Mouse (Mus musculus): Measurements from ENCODE around the gene Slc23a3. TPM values are rescaled to one million over a fixed set of nuclear protein-coding genes. Genes with fewer than 3 reads are reported as not detected.

The Slc23a3 gene
- polyA plus RNA-seq, 1 experiment from 2014 or later: 2.2 TPM

GRCm38 (mm10) chr1:75179334-75180104 lies 45.8 kb upstream of the Slc23a3 start:
- peak; percentile 61 for DNase-seq (ENCODE audit: low spot score)
- peak; percentile 48 for ATAC-seq (ENCODE audit: low FRiP score, low TSS enrichment)
- TF ChIP-seq EP300 (optimal IDR thresholded peaks at IDR 0.05) (no peak), CTCF (IDR thresholded peaks at IDR 0.05; ENCODE audit: low read depth) (no peak)
- peak overlapping the region; percentile 81 for H3K27ac ChIP-seq (replicated peaks)
- H3K4me2 ChIP-seq (replicated peaks; ENCODE audit: low read depth): peak overlapping the region; percentile 92
- peak overlapping the region; percentile 62 for H3K4me3 ChIP-seq (ENCODE audit: low read depth, low read length)
- H3K27me3 ChIP-seq (ENCODE audit: control insufficient read depth, insufficient read depth, low read length): no peaks in the 10 kb centered on the region
- peaks cover 11% of the 10 kb centered on the region; the same call in 1 of the 2 replicates for H3K36me3 ChIP-seq (ENCODE audit: control insufficient read depth, insufficient read depth, low read length)
- peaks cover 7% of the 10 kb centered on the region; the same call in 1 of the 2 replicates for H3K4me1 ChIP-seq (replicated peaks; ENCODE audit: control insufficient read depth, insufficient read depth)
- WGBS: 7% methylated on average over 23 of the region's 23 CpGs
- peak overlapping the region; percentile 69 for H3K9ac ChIP-seq (ENCODE audit: low read length)
- H3K9me3 ChIP-seq (ENCODE audit: control insufficient read depth, low read length): no peaks in the 10 kb centered on the region

GRCm38 (mm10) chr1:75168472-75169464 lies 35.1 kb upstream of the Slc23a3 start, which contains the start of gene Zfand2b:
Gene Zfand2b (plus strand): TSS chr1:75168646.
- TF ChIP-seq CTCF (IDR thresholded peaks at IDR 0.05; ENCODE audit: low read depth) (no peak), EP300 (optimal IDR thresholded peaks at IDR 0.05) (no peak)

GRCm38 (mm10) chr1:75168093-75168471 lies 34.4 kb upstream of the Slc23a3 start:
- H3K9me3 ChIP-seq (ENCODE audit: control insufficient read depth, low read length): no peaks in the 10 kb centered on the region
- no peaks in the 10 kb centered on the region for H3K27me3 ChIP-seq (ENCODE audit: control insufficient read depth, insufficient read depth, low read length)
- peak overlapping the region; percentile 65 for H3K4me2 ChIP-seq (replicated peaks; ENCODE audit: low read depth)
- 9% methylated on average over 7 of the region's 7 CpGs for WGBS
- TF ChIP-seq EP300 (optimal IDR thresholded peaks at IDR 0.05) (no peak), CTCF (IDR thresholded peaks at IDR 0.05; ENCODE audit: low read depth) (no peak)
- H3K9ac ChIP-seq (ENCODE audit: low read length): peak overlapping the region; percentile 79; the same call in 1 of the 2 replicates
- H3K36me3 ChIP-seq (ENCODE audit: control insufficient read depth, insufficient read depth, low read length): peaks cover 13% of the 10 kb centered on the region; the same call in 1 of the 2 replicates
- 0 out of 2 replicates have a peak, but pooled peaks cover 3% of the 10 kb centered on the region for H3K4me1 ChIP-seq (replicated peaks; ENCODE audit: control insufficient read depth, insufficient read depth)
- no peak for DNase-seq (ENCODE audit: low spot score)
- H3K4me3 ChIP-seq (ENCODE audit: low read depth, low read length): peak overlapping the region; percentile 83
- peak overlapping the region; percentile 90 for H3K27ac ChIP-seq (replicated peaks)
- peak; percentile 12 for ATAC-seq (ENCODE audit: low FRiP score, low TSS enrichment)

More at GRCm38 (mm10) chr1:75168472-75169464, 35.1 kb upstream of the Slc23a3 start, which contains the start of gene Zfand2b:
- Histone ChIP-seq H3K9ac (ENCODE audit: low read length) (peak within 1 kb of the TSS; percentile 79), H3K36me3 (ENCODE audit: control insufficient read depth, insufficient read depth, low read length) (peaks cover 19% of the 10 kb centered on the region; the same call in 1 of the 2 replicates), H3K4me2 (replicated peaks; ENCODE audit: low read depth) (peak within 1 kb of the TSS; percentile 65), H3K9me3 (ENCODE audit: control insufficient read depth, low read length) (no peaks in the 10 kb centered on the region), H3K27me3 (ENCODE audit: control insufficient read depth, insufficient read depth, low read length) (no peaks in the 10 kb centered on the region), H3K4me1 (replicated peaks; ENCODE audit: control insufficient read depth, insufficient read depth) (0 out of 2 replicates have a peak, but pooled peaks cover 3% of the 10 kb centered on the region), H3K27ac (replicated peaks) (peak within 1 kb of the TSS; percentile 90), H3K4me3 (ENCODE audit: low read depth, low read length) (peak within 1 kb of the TSS; percentile 83)
- WGBS: 2% methylated on average over 58 of the region's 59 CpGs
- ATAC-seq (ENCODE audit: low FRiP score, low TSS enrichment): peak; percentile 98
- DNase-seq (ENCODE audit: low spot score): peak; percentile 99

GRCm38 (mm10) chr1:75160256-75160617 lies 26.5 kb upstream of the Slc23a3 start:
- WGBS: 81% methylated on average over 4 of the region's 4 CpGs
- TF ChIP-seq EP300 (optimal IDR thresholded peaks at IDR 0.05) (no peak), CTCF (IDR thresholded peaks at IDR 0.05; ENCODE audit: low read depth) (no peak)
- DNase-seq (ENCODE audit: low spot score) (no peak), ATAC-seq (ENCODE audit: low FRiP score, low TSS enrichment) (no peak)
- H3K4me3 ChIP-seq (ENCODE audit: low read depth, low read length): no peak overlapping the region
- H3K27ac ChIP-seq (replicated peaks): no peak overlapping the region
- H3K4me2 ChIP-seq (replicated peaks; ENCODE audit: low read depth): no peak overlapping the region
- no peaks in the 10 kb centered on the region for H3K36me3 ChIP-seq (ENCODE audit: control insufficient read depth, insufficient read depth, low read length)
- no peak overlapping the region for H3K9ac ChIP-seq (ENCODE audit: low read length)
- H3K27me3 ChIP-seq (ENCODE audit: control insufficient read depth, insufficient read depth, low read length): no peaks in the 10 kb centered on the region
- H3K9me3 ChIP-seq (ENCODE audit: control insufficient read depth, low read length): no peaks in the 10 kb centered on the region
- H3K4me1 ChIP-seq (replicated peaks; ENCODE audit: control insufficient read depth, insufficient read depth): no peaks in the 10 kb centered on the region

- Histone ChIP-seq H3K4me1 (replicated peaks; ENCODE audit: control insufficient read depth, insufficient read depth) (no peaks in the 10 kb centered on the region), H3K27ac (replicated peaks) (no peak overlapping the region), H3K9ac (ENCODE audit: low read length) (no peak overlapping the region), H3K4me3 (ENCODE audit: low read depth, low read length) (no peak overlapping the region), H3K9me3 (ENCODE audit: control insufficient read depth, low read length) (no peaks in the 10 kb centered on the region), H3K36me3 (ENCODE audit: control insufficient read depth, insufficient read depth, low read length) (no peaks in the 10 kb centered on the region), H3K4me2 (replicated peaks; ENCODE audit: low read depth) (no peak overlapping the region), H3K27me3 (ENCODE audit: control insufficient read depth, insufficient read depth, low read length) (no peaks in the 10 kb centered on the region)
- TF ChIP-seq CTCF (IDR thresholded peaks at IDR 0.05; ENCODE audit: low read depth) (no peak), EP300 (optimal IDR thresholded peaks at IDR 0.05) (no peak)
- 69% methylated on average over 5 of the region's 5 CpGs for WGBS
- ATAC-seq (ENCODE audit: low FRiP score, low TSS enrichment) (no peak), DNase-seq (ENCODE audit: low spot score) (no peak)
These were observed 26.0 kb upstream of the Slc23a3 start for GRCm38 (mm10) chr1:75159540-75160255.
